Mouse (Mus musculus): Measurements from ENCODE around the gene Mtln. TPM values are rescaled to one million over a fixed set of nuclear protein-coding genes. Genes with fewer than 3 reads are reported as not detected.
A peak's percentile ranks its signal among the peaks of the same experiment; 100 is the strongest.

Mtln gene
- polyA plus RNA-seq (2012; rRNA removed): 55.0 and 60.0 TPM in 2 replicates

- Histone ChIP-seq H3K4me1 (ENCODE audit: control insufficient read depth, insufficient read depth, low read length) (0 out of 2 replicates have a peak, but pooled peaks cover 2% of the 10 kb centered on the region), H3K4me3 (replicated peaks; ENCODE audit: extremely low read depth, low read depth, low read length) (peak within 1 kb of the TSS; percentile 62)
- WGBS: 2% methylated on average over 37 of the region's 37 CpGs
- peak; percentile 89; the same call in 1 of the 2 replicates for TF ChIP-seq POLR2A (IDR thresholded peaks at IDR 0.05; ENCODE audit: borderline replicate concordance, extremely low read depth, low read depth, low read length)
- no peak for TF ChIP-seq CTCF (IDR thresholded peaks at IDR 0.05; ENCODE audit: insufficient read depth, low read length)
- peak; percentile 84 for DNase-seq
These were observed at the start of gene Mtln for GRCm38 (mm10) chr2:127791919-127792603. Gene Mtln (minus strand): TSS chr2:127792488.

GRCm38 (mm10) chr2:127841402-127841801, 49.1 kb upstream of the Mtln start:
- 76% methylated on average over 1 of the region's 1 CpGs for WGBS
- TF ChIP-seq CTCF (IDR thresholded peaks at IDR 0.05; ENCODE audit: insufficient read depth, low read length) (no peak), POLR2A (IDR thresholded peaks at IDR 0.05; ENCODE audit: borderline replicate concordance, extremely low read depth, low read depth, low read length) (no peak)

GRCm38 (mm10) chr2:127839425-127839824, 47.1 kb upstream of the Mtln start:
- DNase-seq: no peak
- TF ChIP-seq POLR2A (IDR thresholded peaks at IDR 0.05; ENCODE audit: borderline replicate concordance, extremely low read depth, low read depth, low read length): no peak
- no peak for TF ChIP-seq CTCF (IDR thresholded peaks at IDR 0.05; ENCODE audit: insufficient read depth, low read length)
- peak overlapping the region; percentile 55 for H3K4me3 ChIP-seq (replicated peaks; ENCODE audit: extremely low read depth, low read depth, low read length)
- H3K4me1 ChIP-seq (ENCODE audit: control insufficient read depth, insufficient read depth, low read length): no peaks in the 10 kb centered on the region
- WGBS: 21% methylated on average over 11 of the region's 11 CpGs

More at GRCm38 (mm10) chr2:127841402-127841801, 49.1 kb upstream of the Mtln start:
- Histone ChIP-seq H3K4me3 (replicated peaks; ENCODE audit: extremely low read depth, low read depth, low read length) (no peak overlapping the region), H3K4me1 (ENCODE audit: control insufficient read depth, insufficient read depth, low read length) (peaks cover 2% of the 10 kb centered on the region; the same call in 1 of the 2 replicates)
- DNase-seq: no peak

GRCm38 (mm10) chr2:127838576-127838975, 46.3 kb upstream of the Mtln start, which contains the start of gene Acoxl:
Gene Acoxl (plus strand): TSS chr2:127838876.
- 64% methylated on average over 7 of the region's 7 CpGs for WGBS
- peak within 1 kb of the TSS; percentile 55 for H3K4me3 ChIP-seq (replicated peaks; ENCODE audit: extremely low read depth, low read depth, low read length)
- DNase-seq: no peak
- H3K4me1 ChIP-seq (ENCODE audit: control insufficient read depth, insufficient read depth, low read length): no peaks in the 10 kb centered on the region
- peak; percentile 6; the same call in 1 of the 2 replicates for TF ChIP-seq POLR2A (IDR thresholded peaks at IDR 0.05; ENCODE audit: borderline replicate concordance, extremely low read depth, low read depth, low read length)
- TF ChIP-seq CTCF (IDR thresholded peaks at IDR 0.05; ENCODE audit: insufficient read depth, low read length): no peak

- DNase-seq: no peak
- TF ChIP-seq POLR2A (IDR thresholded peaks at IDR 0.05; ENCODE audit: borderline replicate concordance, extremely low read depth, low read depth, low read length): no peak
- TF ChIP-seq CTCF (IDR thresholded peaks at IDR 0.05; ENCODE audit: insufficient read depth, low read length): no peak
These were observed 40.5 kb upstream of the Mtln start for GRCm38 (mm10) chr2:127832833-127833190.

GRCm38 (mm10) chr2:127832103-127832832, 40.0 kb upstream of the Mtln start:
- Histone ChIP-seq H3K4me1 (ENCODE audit: control insufficient read depth, insufficient read depth, low read length) (no peaks in the 10 kb centered on the region; the same call in 1 of the 2 replicates), H3K4me3 (replicated peaks; ENCODE audit: extremely low read depth, low read depth, low read length) (peak overlapping the region; percentile 50)
- 15% methylated on average over 11 of the region's 11 CpGs for WGBS
- no peak for TF ChIP-seq CTCF (IDR thresholded peaks at IDR 0.05; ENCODE audit: insufficient read depth, low read length)
- TF ChIP-seq POLR2A (IDR thresholded peaks at IDR 0.05; ENCODE audit: borderline replicate concordance, extremely low read depth, low read depth, low read length): no peak
- DNase-seq: no peak

More at GRCm38 (mm10) chr2:127832833-127833190, 40.5 kb upstream of the Mtln start:
- 11% methylated on average over 2 of the region's 2 CpGs for WGBS
- no peak overlapping the region for H3K4me3 ChIP-seq (replicated peaks; ENCODE audit: extremely low read depth, low read depth, low read length)
- no peaks in the 10 kb centered on the region; the same call in 1 of the 2 replicates for H3K4me1 ChIP-seq (ENCODE audit: control insufficient read depth, insufficient read depth, low read length)

GRCm38 (mm10) chr2:127831401-127832102, 39.3 kb upstream of the Mtln start, which contains the start of gene Bub1:
Gene Bub1 (minus strand): TSS chr2:127831865.
- DNase-seq: peak; percentile 90
- TF ChIP-seq POLR2A (IDR thresholded peaks at IDR 0.05; ENCODE audit: borderline replicate concordance, extremely low read depth, low read depth, low read length) (no peak), CTCF (IDR thresholded peaks at IDR 0.05; ENCODE audit: insufficient read depth, low read length) (no peak)

GRCm38 (mm10) chr2:127789651-127790270, 2.5 kb downstream of the Mtln start:
- TF ChIP-seq CTCF (IDR thresholded peaks at IDR 0.05; ENCODE audit: insufficient read depth, low read length): no peak
- TF ChIP-seq POLR2A (IDR thresholded peaks at IDR 0.05; ENCODE audit: borderline replicate concordance, extremely low read depth, low read depth, low read length): no peak
- DNase-seq: no peak
- no peak overlapping the region for H3K4me3 ChIP-seq (replicated peaks; ENCODE audit: extremely low read depth, low read depth, low read length)
- 0 out of 2 replicates have a peak, but pooled peaks cover 2% of the 10 kb centered on the region for H3K4me1 ChIP-seq (ENCODE audit: control insufficient read depth, insufficient read depth, low read length)
- 40% methylated on average over 9 of the region's 9 CpGs for WGBS

More at GRCm38 (mm10) chr2:127831401-127832102, 39.3 kb upstream of the Mtln start, which contains the start of gene Bub1:
- WGBS: under 1% methylated on average over 56 of the region's 56 CpGs
- Histone ChIP-seq H3K4me3 (replicated peaks; ENCODE audit: extremely low read depth, low read depth, low read length) (peak within 1 kb of the TSS; percentile 63), H3K4me1 (ENCODE audit: control insufficient read depth, insufficient read depth, low read length) (no peaks in the 10 kb centered on the region; the same call in 1 of the 2 replicates)

All from lung, adult 2 months (tissue).